Mouse (Mus musculus) CD8-positive naive resting alpha-beta T cell, adult 57 days (primary cell): Measurements from ENCODE around the gene Oosp1. TPM values are rescaled to one million over a fixed set of nuclear protein-coding genes. Genes with fewer than 3 reads are reported as not detected.

Source experiments
- total RNA-seq: library from RNA; stranded (reverse); gene quantifications from one replicate; pipeline ENCODE4 v1.2.4, GENCODE M21; 2023

Gene Oosp1
- not detected for total RNA-seq

DNA sequence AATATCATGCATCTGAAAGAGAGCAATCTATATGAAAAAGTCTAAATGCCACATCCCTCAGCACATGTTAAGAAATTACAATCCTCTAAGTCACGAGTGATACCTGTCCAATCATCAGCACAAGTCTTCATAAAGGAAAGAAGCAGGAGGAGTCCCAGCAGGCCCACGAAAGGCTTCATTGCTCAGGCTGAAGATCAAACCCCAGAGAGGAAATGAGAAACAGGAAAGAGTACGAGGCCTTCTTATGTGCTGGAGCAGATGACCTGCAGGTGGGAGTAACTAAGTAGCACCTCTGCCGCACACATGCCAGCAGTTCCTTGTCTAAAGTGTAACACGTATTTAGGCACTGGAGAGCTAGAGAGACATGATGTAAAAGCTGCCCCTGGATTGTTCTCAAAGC lies at the start of gene Oosp1:
Gene Oosp1, minus strand, starts transcription at position 312 of the 400 bp plus-strand sequence.

DNA sequence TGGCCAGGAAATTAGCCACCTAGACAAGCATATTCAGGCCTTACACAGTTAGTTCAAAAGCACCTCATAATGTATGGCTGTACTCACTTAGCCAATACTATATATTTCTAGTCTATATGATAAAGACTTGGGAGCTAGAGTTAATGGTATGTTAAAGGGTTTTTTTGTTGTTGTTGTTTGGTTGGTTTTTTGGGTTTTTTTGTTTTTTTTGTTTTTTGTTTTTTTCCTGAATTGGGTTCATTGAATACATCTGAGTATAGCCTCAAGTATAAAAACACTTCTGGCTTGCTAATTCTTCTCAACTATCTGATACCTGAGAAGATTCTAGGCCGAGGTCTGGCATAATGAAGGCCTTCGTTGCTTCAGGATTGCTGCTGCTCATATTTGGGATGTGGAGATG lies 5.8 kb upstream of the Oosp1 start, which contains the start of gene Oosp3:
Gene Oosp3, plus strand, starts transcription at position 301 of the 400 bp plus-strand sequence.

DNA sequence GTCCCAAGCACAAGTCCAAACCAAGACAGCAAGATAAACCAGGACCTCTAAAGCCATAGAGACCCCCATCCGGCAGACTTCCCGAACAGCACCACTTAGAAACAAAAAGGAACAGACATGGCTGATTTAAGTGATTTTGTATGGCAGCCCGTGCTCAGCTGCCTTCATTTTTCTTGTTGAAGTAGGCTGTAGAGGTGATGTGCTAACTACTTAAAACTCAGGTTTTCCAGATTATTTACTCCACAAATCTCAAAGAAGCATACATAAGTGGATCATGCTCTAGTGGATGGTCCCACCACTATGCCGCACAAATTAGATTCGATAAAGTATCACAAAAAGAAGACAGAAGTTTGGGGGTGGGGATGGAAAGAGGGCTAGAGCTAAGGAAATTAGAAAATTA lies 30.5 kb downstream of the Oosp1 start, which contains the start of gene Oosp2:
Gene Oosp2, minus strand, starts transcription at position 101 of the 400 bp plus-strand sequence.

DNA sequence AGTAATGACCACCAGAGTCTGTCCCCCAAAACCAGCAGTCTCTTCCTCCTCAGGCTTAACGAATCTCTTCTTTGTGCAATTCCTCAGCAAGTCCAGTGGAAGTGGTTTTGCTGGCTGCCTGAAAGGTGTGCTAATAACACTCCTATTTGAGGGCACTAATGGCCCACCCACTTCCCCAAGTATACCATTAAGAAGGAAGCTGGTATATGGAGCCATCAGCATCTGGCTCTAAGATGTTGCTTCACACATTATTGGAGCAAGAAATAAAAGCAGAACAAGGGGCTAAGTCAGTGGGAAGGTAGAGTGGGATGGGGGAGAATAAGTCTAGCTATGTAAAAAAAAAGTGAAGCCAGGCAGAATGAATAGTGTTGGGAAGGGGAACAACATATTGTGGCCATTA lies 50.2 kb downstream of the Oosp1 start, which contains the start of gene Ms4a3:
Gene Ms4a3, minus strand, starts transcription at position 120 of the 400 bp plus-strand sequence.

DNA sequence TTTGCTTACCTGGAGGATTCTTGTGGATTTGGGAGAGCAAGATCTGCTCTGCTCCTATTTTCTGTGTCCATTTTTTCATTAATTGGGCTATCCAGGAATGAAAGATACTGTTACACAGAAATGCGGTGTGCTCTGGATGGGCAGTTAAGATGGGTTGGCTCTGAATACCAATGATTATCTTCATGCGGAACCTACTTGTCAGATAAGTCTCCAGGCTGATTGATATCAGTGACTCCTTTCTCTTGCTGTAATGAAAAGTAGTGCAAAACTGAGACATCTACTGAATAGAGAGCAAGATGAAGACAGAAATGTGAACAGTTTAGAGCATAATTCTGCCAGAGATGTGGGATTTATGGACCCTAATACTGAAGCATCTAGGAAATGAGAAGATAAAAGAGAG lies 67.4 kb downstream of the Oosp1 start, which contains the start of gene Ms4a2:
Gene Ms4a2, minus strand, starts transcription at position 169 of the 400 bp plus-strand sequence.

Other genes with a start within 250 kb of the Oosp1 start
- gene Ms4a4b, start 247.6 kb downstream of the Oosp1 start, total RNA-seq = 937 TPM
- 33.8 TPM for gene Ms4a6c, start 221.8 kb downstream of the Oosp1 start, total RNA-seq
- 328 TPM for gene Gm8369, start 205.2 kb downstream of the Oosp1 start, total RNA-seq
- gene Ms4a6b, start 174.6 kb downstream of the Oosp1 start, total RNA-seq = 604 TPM
- not detected for gene Ms4a4d, start 154.3 kb downstream of the Oosp1 start, total RNA-seq
- 8.6 TPM for gene Ms4a6d, start 86.3 kb downstream of the Oosp1 start, total RNA-seq
- not detected for gene Ms4a2, start 67.4 kb downstream of the Oosp1 start, total RNA-seq
- gene Ms4a3, start 50.3 kb downstream of the Oosp1 start, total RNA-seq = not detected
- gene Oosp2, start 30.6 kb downstream of the Oosp1 start, total RNA-seq = not detected
- gene Oosp3, start 5.9 kb upstream of the Oosp1 start, total RNA-seq = not detected
- not detected for gene Gif, start 56.4 kb upstream of the Oosp1 start, total RNA-seq
- gene Mrpl16, start 79.2 kb upstream of the Oosp1 start, total RNA-seq = 22.5 TPM
- 7.5 TPM for gene Stx3, start 128.3 kb upstream of the Oosp1 start, total RNA-seq
- gene Olfr1417, start 148.1 kb upstream of the Oosp1 start, total RNA-seq = not detected
- not detected for gene Olfr1418, start 169.9 kb upstream of the Oosp1 start, total RNA-seq
- not detected for gene Olfr1419, start 184.0 kb upstream of the Oosp1 start, total RNA-seq
- gene Olfr1420, start 195.4 kb upstream of the Oosp1 start, total RNA-seq = not detected
- 47.1 TPM for gene Patl1, start 221.2 kb upstream of the Oosp1 start, total RNA-seq